Mouse (Mus musculus) neural tube, embryonic 10.5 days (tissue): ENCODE measurements around the gene Itprid2.

Source experiments
- DNase-seq: peaks from one replicate; pipeline ENCODE4 v3.0.0-alpha.2; 2017; ENCODE audit warnings: low spot score; ENCODE audit errors: extremely low spot score

The Itprid2 gene

GRCm38 (mm10) chr2:79647728-79648127 lies 12.6 kb downstream of the Itprid2 start:
- no peak for DNase-seq

DNA sequence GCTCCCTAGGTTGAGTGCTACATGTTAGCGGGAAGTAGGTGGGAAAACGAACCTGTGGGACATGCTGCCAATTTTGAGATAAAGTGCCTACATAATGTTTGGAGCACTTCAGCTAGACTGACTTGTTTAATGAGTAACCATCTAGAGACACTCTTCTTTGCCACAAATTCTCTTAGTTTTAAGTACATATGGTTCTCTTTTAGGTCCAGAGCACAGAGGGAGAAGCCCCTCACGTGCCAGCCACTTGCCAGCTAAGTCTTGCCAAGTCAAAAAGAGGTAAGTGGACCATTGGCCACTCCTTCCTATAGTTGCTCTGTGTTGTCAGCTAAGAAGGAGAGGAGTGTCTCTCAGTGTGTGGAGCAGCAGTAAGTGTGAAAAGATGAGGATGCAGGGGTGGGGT lies 16.0 kb downstream of the Itprid2 start:
- DNase-seq: no peak

DNA sequence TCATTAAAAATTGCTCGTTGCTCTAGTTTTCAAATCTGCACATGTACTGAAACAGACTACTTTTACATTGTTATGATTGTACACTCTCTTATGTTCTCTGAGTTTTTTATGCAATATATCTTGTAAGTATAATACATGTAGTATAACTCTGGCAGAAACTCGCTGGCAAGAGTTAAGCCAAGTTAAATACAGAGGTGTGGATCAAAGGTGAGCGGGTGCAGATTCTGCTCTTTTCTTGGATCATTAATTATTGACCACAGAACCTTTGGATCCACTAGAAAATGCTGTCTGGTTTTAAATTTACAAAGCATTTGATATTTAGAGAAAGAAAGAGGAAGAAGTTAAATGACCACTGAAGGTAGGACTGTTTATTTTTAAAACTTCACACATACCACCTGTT lies 16.5 kb downstream of the Itprid2 start:
- DNase-seq: no peak

DNA sequence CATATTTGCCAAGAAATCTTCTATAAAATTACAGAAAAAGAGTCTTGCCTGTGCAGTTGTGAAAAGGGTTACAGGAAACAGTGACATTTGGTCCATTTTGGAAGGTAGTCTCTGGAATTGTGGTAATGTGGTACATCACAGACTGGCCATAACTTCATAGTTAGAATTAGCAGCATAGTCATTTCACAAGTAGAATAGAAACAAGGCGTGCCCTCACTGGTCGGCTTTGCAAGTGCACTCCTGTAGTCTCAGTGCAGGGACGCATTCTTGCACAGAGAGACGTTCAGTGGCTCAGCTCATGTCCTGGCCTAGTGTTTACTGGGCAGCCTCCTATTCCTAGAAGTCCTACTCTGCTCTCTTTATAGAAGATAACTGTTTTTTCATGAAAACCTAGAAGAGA lies 17.4 kb downstream of the Itprid2 start:
- DNase-seq: no peak

GRCm38 (mm10) chr2:79653093-79653808 lies 18.1 kb downstream of the Itprid2 start:
- DNase-seq: no peak

DNA sequence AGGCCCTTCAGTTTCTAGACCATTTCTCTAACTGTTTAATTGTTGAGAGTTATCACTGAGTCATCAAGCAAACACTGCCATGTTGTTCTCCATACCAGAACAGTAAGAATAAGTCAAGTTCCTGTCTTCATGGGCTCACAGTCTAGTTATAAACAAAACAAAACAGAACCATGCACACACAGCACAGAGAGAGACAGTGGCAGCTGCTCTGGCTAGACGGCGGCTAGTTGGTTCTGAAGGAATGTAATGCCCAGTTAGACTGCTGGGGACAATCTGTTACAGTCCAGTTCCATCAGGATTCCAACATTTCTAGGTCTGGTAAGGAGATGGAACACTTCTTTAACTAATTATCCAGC lies 18.6 kb downstream of the Itprid2 start:
- DNase-seq: no peak

DNA sequence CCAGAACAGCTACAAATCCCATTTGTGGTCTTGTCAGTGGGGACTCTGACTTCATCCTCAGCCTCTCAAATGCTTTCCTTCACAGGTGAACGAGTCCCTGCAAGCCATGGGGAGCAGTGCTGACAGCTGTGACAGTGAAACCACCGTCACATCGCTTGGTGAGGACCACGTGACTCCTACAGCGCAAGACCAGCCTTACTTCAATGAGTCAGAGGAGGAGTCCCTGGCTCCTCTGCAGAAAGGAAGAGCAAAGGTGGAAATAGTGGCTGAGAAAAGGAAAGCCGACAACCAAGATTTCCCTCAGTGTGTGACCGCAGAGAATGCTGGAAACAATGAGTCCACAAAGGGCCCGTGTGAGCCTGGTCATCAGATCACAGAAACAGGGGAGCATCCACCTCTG lies 21.9 kb downstream of the Itprid2 start:
- DNase-seq: no peak

DNA sequence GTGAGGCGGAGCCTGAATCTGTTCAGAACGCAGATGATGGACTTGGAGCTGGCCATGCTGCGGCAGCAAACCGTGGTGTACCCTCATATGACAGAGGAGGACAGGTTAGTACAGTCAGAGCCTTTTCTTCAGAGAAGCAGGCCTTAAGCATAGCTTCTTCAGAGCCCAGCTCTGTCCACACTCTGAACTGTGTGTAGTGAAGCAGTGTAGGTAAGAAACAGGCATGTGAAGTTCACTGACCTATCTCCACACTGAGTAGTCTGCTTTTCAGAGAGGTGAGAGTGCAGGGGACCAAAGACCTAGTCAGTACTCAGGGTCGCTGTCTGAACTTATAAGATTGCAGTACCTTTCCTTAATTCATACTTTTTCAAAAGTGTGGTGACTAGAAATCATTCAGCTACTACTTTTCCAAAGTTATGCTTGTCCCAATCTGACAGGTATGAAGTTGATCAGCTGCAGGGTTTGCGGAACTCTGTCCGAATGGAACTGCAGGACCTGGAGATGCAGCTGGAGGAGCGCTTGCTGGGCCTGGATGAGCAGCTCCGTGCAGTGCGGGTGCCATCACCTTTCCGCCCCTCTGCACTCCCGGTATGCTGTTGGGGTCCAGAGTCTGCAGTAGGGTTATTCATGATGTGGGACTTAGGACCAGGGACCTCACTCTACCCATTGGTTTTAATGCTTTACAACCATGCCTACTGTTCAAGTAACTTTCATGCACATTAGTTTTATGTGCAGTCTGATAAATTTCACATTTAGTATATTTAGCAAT lies 25.4 kb downstream of the Itprid2 start:
- no peak for DNase-seq

DNA sequence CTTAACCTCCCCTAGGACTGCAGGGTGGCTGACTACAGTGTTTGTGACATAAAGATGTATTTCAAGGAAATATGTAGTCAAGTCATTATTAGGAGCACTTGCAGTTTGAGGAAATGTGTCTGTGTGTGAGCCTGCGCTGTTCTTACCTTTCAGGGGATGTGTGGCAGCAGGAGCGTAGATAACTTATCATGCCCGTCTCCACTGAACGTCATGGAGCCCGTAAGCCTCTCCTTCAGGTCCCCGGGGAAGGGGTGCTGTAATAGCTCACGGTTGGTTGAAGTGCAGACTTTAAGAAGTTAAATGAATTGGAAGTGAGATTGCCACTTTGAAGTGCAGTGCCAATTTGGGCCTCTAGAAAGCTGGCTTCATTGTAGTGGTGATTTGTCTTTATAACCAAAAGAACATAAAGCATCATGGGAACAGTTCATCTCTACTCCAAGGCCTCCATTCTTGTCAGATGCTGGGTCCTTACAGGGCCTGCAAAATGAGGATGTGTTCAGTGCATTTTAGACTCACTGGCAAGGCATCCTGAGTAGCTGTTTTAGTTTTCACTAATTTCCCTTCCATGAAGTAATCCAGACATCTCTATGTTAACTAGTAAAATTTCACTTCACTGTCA lies 26.4 kb downstream of the Itprid2 start:
- DNase-seq: no peak

- no peak for DNase-seq
Measured at GRCm38 (mm10) chr2:79664532-79665286, 29.6 kb downstream of the Itprid2 start.

GRCm38 (mm10) chr2:79665492-79665891 lies 30.3 kb downstream of the Itprid2 start:
- DNase-seq: no peak

DNA sequence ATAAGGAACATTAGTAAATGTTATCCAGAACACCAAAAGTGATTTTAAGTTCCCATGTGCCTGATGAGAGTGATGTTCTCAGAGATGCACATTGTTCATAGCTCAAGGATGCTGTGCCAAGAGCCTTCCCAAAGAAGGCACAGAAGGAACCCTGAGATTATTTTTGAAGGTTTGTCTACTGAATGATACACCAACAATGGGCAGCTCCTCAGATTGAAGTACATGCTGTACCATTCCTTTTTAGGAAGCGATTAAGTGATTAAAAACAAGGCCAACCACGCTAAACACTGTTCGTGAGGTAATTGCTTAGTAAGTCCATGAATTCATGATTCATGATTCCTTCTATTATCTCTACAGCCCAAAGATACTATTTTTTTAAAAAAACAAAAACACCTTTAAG lies 40.1 kb downstream of the Itprid2 start:
- no peak for DNase-seq

DNA sequence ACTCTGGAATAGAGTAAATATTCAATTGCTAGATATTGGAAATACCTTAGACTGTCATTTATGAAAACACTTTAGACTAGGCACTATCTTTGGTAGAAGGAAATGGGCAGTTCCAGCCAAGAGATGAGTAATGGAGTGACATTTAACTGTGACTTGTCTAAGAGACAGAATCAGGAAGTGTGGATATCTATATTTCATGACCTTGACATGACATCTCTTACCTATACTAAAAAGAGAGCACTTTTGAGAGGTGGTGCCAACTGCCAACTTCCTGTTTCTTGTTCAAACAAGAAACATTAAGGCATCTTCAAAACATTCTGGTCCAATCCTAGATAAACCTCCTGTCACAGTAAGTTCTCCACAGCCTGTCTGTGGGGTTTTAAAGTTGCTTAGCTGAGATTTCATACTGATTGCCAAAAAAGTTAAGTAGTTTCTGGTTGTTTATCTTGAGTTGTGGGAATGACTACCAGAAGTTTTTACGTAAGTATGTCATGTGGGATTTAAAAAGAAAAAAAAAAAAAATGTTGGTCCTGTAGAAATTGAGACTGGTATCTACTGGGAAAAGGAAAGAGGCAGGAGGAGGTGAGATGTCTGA lies 42.6 kb downstream of the Itprid2 start:
- DNase-seq: no peak

DNA sequence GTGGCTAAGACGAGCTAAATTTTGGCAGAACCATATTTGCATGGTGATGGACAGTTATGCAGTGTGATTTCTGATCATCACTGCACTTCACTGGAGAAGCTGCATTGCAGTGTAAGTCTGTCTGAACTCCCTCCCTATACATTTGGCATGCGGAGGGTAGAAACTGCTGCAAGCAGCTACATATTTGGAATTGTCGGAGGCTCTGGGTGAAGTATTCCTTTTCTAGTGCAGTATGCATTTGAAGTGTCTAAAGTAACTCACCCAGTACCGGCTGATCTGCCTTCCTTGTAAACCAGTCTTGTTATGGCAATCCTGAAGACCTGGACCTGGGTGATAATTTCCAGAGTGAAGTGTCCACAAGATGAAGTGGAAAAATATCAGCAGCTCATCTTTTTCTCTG lies 46.5 kb downstream of the Itprid2 start:
- no peak for DNase-seq

GRCm38 (mm10) chr2:79683258-79683657 lies 48.1 kb downstream of the Itprid2 start:
- no peak for DNase-seq

DNA sequence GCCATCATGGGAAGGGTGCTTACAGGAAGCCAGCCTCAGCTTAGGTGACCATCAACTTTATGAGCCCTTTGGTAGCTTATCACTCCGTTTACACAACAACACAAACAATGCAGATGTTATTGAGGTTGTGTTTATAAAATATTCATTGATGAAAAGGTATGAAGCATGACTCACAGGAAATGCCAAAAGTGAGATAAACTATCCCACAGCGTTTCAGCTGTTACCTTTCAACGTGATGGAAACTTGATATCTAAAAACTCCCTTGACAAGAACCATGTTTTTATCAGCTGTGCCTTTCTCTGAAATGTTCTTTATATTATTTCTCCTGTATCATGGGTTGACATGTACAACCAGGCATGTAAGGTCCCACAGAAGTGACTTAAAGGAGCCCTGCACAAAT lies 55.7 kb downstream of the Itprid2 start:
- no peak for DNase-seq

GRCm38 (mm10) chr2:79695190-79695589 lies 60.0 kb downstream of the Itprid2 start:
- DNase-seq: no peak

- no peak for DNase-seq
Measured at GRCm38 (mm10) chr2:79695939-79696338, 60.8 kb downstream of the Itprid2 start.

DNA sequence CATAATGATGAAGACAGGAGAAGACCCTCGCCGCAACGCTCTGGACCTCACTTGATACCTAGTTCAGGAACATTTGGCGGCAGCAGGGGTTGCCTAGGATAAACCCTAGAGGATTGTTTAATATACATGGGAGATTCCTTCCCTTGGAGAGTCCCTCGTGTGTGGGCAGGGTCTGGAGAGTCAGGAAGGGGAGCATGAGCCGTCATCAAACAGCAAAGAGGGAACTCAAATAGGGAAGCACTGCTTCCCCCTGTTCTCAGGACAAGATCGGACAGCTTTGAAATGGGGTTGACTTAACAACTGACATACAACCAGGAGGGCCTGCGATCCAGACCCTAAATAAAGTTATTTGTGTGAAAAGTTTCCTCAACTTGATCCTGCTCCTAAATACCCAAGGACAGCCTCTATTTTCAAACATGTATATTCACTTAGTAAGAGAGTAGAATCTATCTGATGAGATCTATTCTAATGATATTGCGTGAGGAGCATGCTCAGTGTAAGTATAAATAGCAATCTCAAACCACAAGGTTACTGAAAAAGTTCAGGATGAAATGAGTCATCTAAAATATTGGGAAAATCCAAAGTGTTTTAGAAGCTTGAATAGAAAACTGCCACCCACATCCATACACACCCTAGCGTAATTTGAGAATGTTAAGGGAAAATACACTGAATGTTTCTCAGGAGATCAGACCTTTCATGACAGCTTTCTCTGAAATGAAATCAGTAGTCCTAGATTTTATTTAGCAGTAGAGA lies 61.5 kb downstream of the Itprid2 start:
- no peak for DNase-seq

DNA sequence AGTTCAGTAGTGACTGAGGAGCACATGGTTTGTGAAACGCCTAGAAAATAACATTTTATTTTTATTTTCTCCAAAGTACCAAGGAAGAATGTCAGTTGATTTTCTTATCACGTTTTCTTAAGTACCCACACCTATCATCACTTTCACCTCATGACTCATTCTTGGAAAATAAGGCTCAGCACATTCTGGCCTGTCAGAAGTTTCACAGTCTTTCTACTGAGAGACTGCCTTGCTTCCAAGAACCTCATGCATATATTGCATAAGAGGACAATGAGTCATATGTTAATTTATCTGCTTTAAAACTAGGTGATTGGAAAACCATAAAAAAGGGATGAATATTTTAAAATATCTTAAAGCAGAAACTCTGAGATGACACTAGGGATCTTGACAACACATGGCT lies 63.0 kb downstream of the Itprid2 start:
- DNase-seq: no peak

- no peak for DNase-seq
Measured at GRCm38 (mm10) chr2:79704773-79705172, 69.6 kb downstream of the Itprid2 start.
